Mouse (Mus musculus) c-Kit-positive CD71-positive TER-119-negative erythroid progenitor cells, embryonic 14.5 days (primary cell): Measurements from ENCODE around the gene Hc.
A peak's percentile ranks its signal among the peaks of the same experiment; 100 is the strongest.

Experiments used
- DNase-seq: peaks from one replicate; pipeline ENCODE4 v3.0.0-alpha.2; 2013; ENCODE audit warnings: low read depth

The Hc gene

GRCm38 (mm10) chr2:35061338-35061737 is at the start of gene Hc:
Hc (minus strand) TSS chr2:35061438.
- no peak for DNase-seq

DNA sequence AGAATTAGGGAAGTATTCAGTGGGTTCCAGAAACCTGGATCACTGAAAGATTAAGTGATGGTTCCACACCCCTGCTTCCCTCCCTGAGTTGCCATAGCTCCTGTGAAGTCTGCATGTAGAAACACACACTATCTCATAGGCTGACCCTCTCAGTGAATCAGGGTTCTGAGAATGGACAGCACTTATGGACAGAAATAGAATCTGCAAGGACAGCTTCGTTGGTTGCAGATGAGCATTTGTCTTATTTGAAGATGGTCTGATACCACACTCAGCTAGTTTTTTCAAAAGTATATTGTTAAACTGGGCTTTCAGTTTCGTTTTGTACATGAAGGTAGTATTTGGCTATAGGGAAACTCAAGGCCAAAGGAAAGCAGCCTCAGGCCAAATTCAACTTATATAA is 49.3 kb upstream of the Hc start:
- no peak for DNase-seq

- DNase-seq = peak; percentile 10
Measured at GRCm38 (mm10) chr2:35109924-35110304, 48.7 kb upstream of the Hc start.

- DNase-seq = peak; percentile 83
Measured at GRCm38 (mm10) chr2:35109141-35109923, 48.1 kb upstream of the Hc start, which contains the start of gene Cntrl. Cntrl (plus strand) TSS chr2:35109492.

DNA sequence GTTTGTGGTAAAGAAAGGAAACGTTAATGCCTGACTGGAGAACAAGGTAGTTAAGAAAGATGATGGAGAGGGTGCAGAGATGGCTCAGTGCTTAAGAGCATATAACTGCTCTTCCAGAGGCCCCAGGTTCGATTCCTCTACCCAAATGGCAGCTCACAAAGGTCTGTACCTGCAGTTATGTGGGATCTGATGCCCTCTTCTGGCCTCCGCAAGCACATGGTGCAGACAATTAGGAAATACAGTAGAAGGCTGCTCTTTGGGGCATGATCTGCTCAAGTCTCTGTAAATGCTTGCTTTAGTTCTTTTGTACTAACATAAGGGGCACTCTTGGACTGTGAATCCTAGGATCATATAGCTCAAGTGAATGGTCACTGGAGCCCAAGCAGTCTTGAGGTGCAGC is 47.5 kb upstream of the Hc start:
- peak; percentile 45 for DNase-seq

DNA sequence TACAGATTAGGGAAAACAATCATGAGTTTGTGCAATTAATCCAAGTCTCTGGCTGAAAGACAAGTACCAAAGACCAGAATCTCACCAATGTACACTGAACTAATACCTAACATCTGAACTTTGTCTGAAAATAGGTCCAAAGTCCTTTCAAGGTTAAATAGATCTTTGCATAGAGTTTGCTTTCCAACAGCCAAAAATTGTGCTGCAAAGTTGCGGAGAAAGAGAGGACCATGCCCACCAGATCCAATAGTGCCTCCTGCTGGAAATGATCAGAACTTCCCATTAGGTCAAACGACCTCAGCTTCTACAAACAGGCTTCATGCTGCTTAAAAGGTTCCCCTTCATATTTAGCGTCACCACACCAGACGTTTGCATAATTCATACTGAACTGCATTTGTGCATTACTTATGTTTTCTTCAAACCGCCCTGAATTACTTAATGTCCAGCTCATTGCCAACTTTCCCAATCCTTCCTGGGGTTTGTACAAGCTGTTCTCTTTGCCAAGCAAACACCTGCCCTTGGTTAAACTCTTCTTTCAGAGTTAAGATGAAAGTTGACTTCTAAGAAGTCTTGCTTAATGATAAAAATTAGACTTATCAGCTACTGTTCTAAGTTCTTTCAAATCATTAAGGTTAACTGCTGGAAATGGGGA is 46.9 kb upstream of the Hc start:
- DNase-seq = peak; percentile 37

- no peak for DNase-seq
Measured at GRCm38 (mm10) chr2:35104843-35105242, 43.6 kb upstream of the Hc start.

- no peak for DNase-seq
Measured at GRCm38 (mm10) chr2:35103558-35103957, 42.3 kb upstream of the Hc start.

- DNase-seq = no peak
Measured at GRCm38 (mm10) chr2:35102777-35103176, 41.5 kb upstream of the Hc start.

- DNase-seq = no peak
Measured at GRCm38 (mm10) chr2:35101443-35101842, 40.2 kb upstream of the Hc start, which contains the start of gene AI182371. AI182371 (minus strand) TSS chr2:35101543.

- no peak for DNase-seq
Measured at GRCm38 (mm10) chr2:35100529-35100928, 39.3 kb upstream of the Hc start.

DNA sequence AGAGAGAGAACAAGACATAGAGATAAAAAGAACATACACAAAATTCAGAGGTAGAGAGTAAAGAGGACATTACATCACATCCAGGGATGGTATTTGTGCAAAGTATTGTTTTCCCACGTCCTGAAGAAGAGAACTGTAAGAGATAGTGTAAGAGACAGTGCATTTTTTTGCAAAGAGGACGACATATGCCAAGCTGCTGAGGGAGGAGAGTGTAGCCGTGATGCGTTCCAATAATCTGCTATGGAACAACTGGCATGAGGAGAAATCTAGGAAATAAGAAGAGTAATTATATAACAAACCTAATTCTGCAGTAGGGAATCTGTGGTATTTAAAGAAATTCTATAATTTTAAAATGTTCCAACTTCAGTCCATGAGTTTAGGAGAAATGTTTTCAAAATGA is 26.2 kb upstream of the Hc start:
- no peak for DNase-seq

DNA sequence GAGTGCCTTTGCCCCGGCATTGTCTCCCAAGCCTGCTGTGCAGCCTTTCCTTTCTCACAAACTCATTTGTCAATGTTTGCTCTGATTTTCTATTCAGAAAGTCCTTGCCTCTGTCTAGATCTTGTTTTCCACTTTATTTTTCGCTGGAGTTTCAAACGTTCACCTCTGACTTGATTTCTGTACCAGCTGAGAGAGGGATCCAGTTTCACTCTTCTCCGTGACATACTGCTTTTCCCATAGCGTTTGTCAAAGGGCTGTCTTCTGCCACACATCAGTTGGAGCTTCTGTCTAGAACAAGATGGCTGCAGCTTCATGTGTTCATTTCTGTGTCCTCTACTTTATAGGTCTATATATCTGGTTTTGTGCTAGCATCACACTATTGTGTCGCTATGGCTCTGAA is 17.9 kb upstream of the Hc start:
- no peak for DNase-seq

- DNase-seq = no peak
Measured at GRCm38 (mm10) chr2:35074328-35074727, 13.1 kb upstream of the Hc start.

DNA sequence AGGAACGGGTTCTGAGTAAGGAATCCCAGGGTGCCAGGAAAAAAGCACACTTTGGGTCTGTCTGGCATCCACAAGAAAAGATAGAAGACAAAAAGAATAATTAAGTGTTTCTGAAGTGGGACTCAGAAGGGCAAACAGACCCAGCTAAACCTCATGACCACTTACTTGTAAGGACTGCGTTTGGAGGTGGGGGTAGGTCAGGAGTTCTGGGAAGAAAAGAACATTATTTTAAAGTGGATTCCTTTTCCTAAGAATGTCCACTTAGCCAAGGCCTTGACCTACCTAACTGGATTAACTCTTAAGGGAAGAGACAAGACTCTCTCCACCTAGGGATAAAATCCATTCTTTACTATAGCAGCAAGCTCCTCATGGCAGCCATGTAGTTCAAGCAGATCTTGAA is 11.3 kb upstream of the Hc start:
- DNase-seq = no peak

GRCm38 (mm10) chr2:35070275-35070674 is 9.0 kb upstream of the Hc start:
- no peak for DNase-seq

DNA sequence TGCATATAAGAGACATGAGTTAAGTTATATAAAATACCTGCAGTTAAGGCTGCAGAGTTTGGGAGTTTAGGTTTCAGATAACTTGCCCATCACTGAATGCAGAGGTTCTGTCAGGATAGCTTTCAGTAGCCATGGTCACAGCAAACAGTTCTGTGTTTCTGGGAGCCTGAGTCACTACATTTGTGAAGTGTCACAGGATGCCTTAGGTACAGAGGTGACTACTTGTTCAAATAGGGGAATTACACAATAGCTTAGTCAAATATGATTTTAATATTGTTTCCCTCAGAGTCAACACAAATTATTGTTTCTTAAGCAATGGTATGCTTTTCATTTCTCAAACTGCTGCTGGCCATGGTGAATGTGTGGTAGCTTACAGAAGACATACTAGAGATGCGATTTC is 7.9 kb upstream of the Hc start:
- DNase-seq = no peak

GRCm38 (mm10) chr2:35067117-35067516 is 5.9 kb upstream of the Hc start:
- DNase-seq = no peak

- no peak for DNase-seq
Measured at GRCm38 (mm10) chr2:35066525-35067082, 5.4 kb upstream of the Hc start.

- no peak for DNase-seq
Measured at GRCm38 (mm10) chr2:35063333-35064030, 2.2 kb upstream of the Hc start.

GRCm38 (mm10) chr2:35060897-35061296 is 341 bp downstream of the Hc start:
- DNase-seq = no peak

GRCm38 (mm10) chr2:35060256-35060655 is 982 bp downstream of the Hc start:
- no peak for DNase-seq

GRCm38 (mm10) chr2:35058325-35058724 is 2.9 kb downstream of the Hc start:
- no peak for DNase-seq
